Comparison of ENCODE assay signal across 7 mouse cellular contexts in genomic region chr2:153160844-153161683, GRCm38 (mm10). TPM values are rescaled to one million over a fixed set of nuclear protein-coding genes. Genes with fewer than 3 reads are reported as not detected.
DNase-seq lines count a peak whose midpoint lies in the region; ATAC-seq lines count a peak whose summit lies in the region.

TSS of gene Tm9sf4 (plus strand) at chr2:153161303.

- no peaks in the 10 kb centered on the region for H3K36me3 ChIP-seq in embryonic facial prominence, embryonic 11.5 days (replicated peaks; ENCODE audit: control insufficient read depth, insufficient read depth, low read depth, low read length)
- H3K36me3 ChIP-seq in limb, embryonic 10.5 days, result peaks cover 15% of the 10 kb centered on the region
- H3K36me3 ChIP-seq in midbrain, embryonic 13.5 days, result no peaks in the 10 kb centered on the region

- H3K4me1 ChIP-seq in embryonic facial prominence, embryonic 11.5 days (ENCODE audit: control insufficient read depth, insufficient read depth, low read length), result no peaks in the 10 kb centered on the region; the same call in 1 of the 2 replicates
- H3K4me1 ChIP-seq in limb, embryonic 10.5 days, result peaks cover 8% of the 10 kb centered on the region
- H3K4me1 ChIP-seq in midbrain, embryonic 13.5 days (replicated peaks), result peaks cover 14% of the 10 kb centered on the region

- peak within 1 kb of the TSS; percentile 92 for H3K4me3 ChIP-seq in embryonic facial prominence, embryonic 11.5 days (ENCODE audit: low read depth, low read length)
- H3K4me3 ChIP-seq in limb, embryonic 10.5 days, result peak within 1 kb of the TSS; percentile 83
- peak within 1 kb of the TSS; percentile 81 for H3K4me3 ChIP-seq in midbrain, embryonic 13.5 days (replicated peaks)

- DNase-seq in adrenal gland, postnatal 14 days, result peak; percentile 92
- peak; percentile 95 for DNase-seq in embryonic facial prominence, embryonic 11.5 days (ENCODE audit: low spot score)
- DNase-seq in kidney, adult 11 months, result peak; percentile 90
- DNase-seq in limb, embryonic 10.5 days (ENCODE audit: low spot score), result peak; percentile 95
- peak; percentile 89 for DNase-seq in spleen, adult 12 weeks (ENCODE audit: low spot score)

- H3K27ac ChIP-seq in embryonic facial prominence, embryonic 11.5 days (replicated peaks; ENCODE audit: low read depth, low read length), result peak within 1 kb of the TSS; percentile 30
- peak within 1 kb of the TSS; percentile 92 for H3K27ac ChIP-seq in limb, embryonic 10.5 days
- H3K27ac ChIP-seq in midbrain, embryonic 13.5 days, result peak within 1 kb of the TSS; percentile 90

- peak within 1 kb of the TSS; percentile 90 for H3K4me2 ChIP-seq in embryonic facial prominence, embryonic 11.5 days (ENCODE audit: low read depth, low read length)
- H3K4me2 ChIP-seq in midbrain, embryonic 13.5 days (replicated peaks), result peak within 1 kb of the TSS; percentile 97

- peak within 1 kb of the TSS; percentile 92 for H3K9ac ChIP-seq in embryonic facial prominence, embryonic 11.5 days (replicated peaks; ENCODE audit: low read length)
- peak within 1 kb of the TSS; percentile 92 for H3K9ac ChIP-seq in midbrain, embryonic 13.5 days (replicated peaks)

- 12% methylated on average over 34 of the region's 34 CpGs for WGBS in embryonic facial prominence, embryonic 11.5 days
- 12% methylated on average over 34 of the region's 34 CpGs for WGBS in limb, embryonic 10.5 days
- WGBS in midbrain, embryonic 13.5 days, result 8% methylated on average over 34 of the region's 34 CpGs

- H3K27me3 ChIP-seq in embryonic facial prominence, embryonic 11.5 days (ENCODE audit: control insufficient read depth, insufficient read depth, low read length), result no peaks in the 10 kb centered on the region
- H3K27me3 ChIP-seq in limb, embryonic 10.5 days (ENCODE audit: low read depth, poor library complexity, severe bottlenecking), result no peaks in the 10 kb centered on the region
- H3K27me3 ChIP-seq in midbrain, embryonic 13.5 days, result no peaks in the 10 kb centered on the region

- no peaks in the 10 kb centered on the region for H3K9me3 ChIP-seq in embryonic facial prominence, embryonic 11.5 days (replicated peaks; ENCODE audit: control insufficient read depth, low read length)
- H3K9me3 ChIP-seq in limb, embryonic 10.5 days (replicated peaks), result no peaks in the 10 kb centered on the region
- H3K9me3 ChIP-seq in midbrain, embryonic 13.5 days, result no peaks in the 10 kb centered on the region

- ATAC-seq in embryonic facial prominence, embryonic 11.5 days (replicated peaks; ENCODE audit: insufficient number of reproducible peaks, low FRiP score, low TSS enrichment, low read depth), result peak; percentile 87
- peak; percentile 70 for ATAC-seq in granulocyte monocyte progenitor cell, adult 5-6 weeks (replicated peaks; ENCODE audit: poor library complexity, severe bottlenecking)
- ATAC-seq in midbrain, embryonic 13.5 days, result peak; percentile 96

RNA-seq across cellular contexts. Expression of gene Tm9sf4, which starts in this region (rescaled TPM):
- total RNA-seq in adrenal gland, postnatal 14 days (2021), result 96.0 and 104 TPM in 2 replicates
- polyA plus RNA-seq in embryonic facial prominence, embryonic 11.5 days (2014; fragmentation: Nextera tagmentation; extraction: Ambion mirVana), result 82.2 and 84.0 TPM in 2 replicates
- total RNA-seq in granulocyte monocyte progenitor cell, adult 5-6 weeks (2014; fragmentation: Nextera tagmentation), result 54.2 and 60.7 TPM in 2 replicates
- 61.3 and 91.4 TPM in 2 replicates for total RNA-seq in granulocyte monocyte progenitor cell, adult 5-6 weeks (2017)
- 66.5 and 84.3 TPM in 2 replicates for polyA plus RNA-seq in limb, embryonic 10.5 days (2016; fragmentation: Nextera tagmentation; extraction: Ambion mirVana)
- polyA plus RNA-seq in midbrain, embryonic 13.5 days (2015; fragmentation: Nextera tagmentation; extraction: Ambion mirVana), result 78.6 and 80.0 TPM in 2 replicates

Comparison
In these comparisons a context has a peak if more than half of its experiments do, and no peak if none do; other contexts are left out.
1. Peak in every context shown above with its lines: DNase-seq, ATAC-seq, H3K4me3 ChIP-seq and H3K27ac ChIP-seq.
2. H3K27ac ChIP-seq: peak in every context shown above with its lines; median percentile 92 in limb, embryonic 10.5 days; 90 in midbrain, embryonic 13.5 days; 30 in embryonic facial prominence, embryonic 11.5 days.